Mouse (Mus musculus): ENCODE measurements around the gene Cops9. TPM values are rescaled to one million over a fixed set of nuclear protein-coding genes. Genes with fewer than 3 reads are reported as not detected.

Gene Cops9
- 264 and 268 TPM in 2 replicates for total RNA-seq (2021)
- long read RNA-seq, experiment 1, transcript Cops9-201 (3 exons, 438 nt) = major isoform, 125 of 133 reads
- long read RNA-seq, experiment 1, partial matches to known transcripts = 4 of 133 reads
- long read RNA-seq, experiment 1, other reads (novel, unspliced or antisense) = 2 of 133 reads
- long read RNA-seq, experiment 2, transcript Cops9-201 (3 exons, 438 nt) = major isoform, 125 of 130 reads
- long read RNA-seq, experiment 2, partial matches to known transcripts = 1 of 130 reads
- long read RNA-seq, experiment 2, other reads (novel, unspliced or antisense) = 2 of 130 reads

DNA sequence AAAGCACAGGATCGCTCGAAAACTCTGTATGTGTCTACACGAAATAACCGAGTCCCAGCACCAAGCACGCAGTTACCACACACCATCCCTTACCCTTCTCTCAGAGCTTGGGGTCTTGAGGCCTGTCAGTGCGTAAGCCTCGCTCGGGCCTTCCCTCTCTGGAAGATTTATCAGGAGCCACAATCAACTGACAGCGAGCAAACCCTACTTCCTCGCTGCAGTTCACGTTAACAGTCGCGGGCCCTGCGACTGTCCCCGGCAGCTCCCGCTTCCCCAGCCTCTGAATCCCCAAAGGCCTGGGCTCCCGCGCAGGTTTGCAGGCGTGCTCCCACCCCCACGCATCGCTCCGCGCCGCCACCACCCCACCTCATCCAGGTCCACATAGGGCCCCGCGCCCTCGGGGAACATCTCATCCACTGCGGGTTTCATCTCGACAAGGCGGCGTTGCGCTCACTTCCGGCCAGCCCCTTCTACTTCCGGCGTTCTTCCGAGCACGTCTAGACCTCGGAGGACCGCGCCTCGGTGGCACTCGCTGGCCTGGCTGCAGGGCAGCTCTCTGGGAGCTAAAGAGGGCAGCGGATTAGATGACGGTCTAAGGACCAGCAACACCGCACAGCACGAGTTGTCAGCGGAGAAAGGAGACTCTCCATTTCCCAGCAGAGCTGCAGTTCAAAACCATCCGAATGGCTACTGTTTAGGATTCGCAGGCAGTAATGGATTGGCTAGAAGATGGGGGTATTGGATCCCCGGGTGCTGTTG lies at the start of gene Cops9:
Gene Cops9, minus strand, starts transcription at position 472 of the 759 bp plus-strand sequence.
- peak; percentile 95 for DNase-seq

DNA sequence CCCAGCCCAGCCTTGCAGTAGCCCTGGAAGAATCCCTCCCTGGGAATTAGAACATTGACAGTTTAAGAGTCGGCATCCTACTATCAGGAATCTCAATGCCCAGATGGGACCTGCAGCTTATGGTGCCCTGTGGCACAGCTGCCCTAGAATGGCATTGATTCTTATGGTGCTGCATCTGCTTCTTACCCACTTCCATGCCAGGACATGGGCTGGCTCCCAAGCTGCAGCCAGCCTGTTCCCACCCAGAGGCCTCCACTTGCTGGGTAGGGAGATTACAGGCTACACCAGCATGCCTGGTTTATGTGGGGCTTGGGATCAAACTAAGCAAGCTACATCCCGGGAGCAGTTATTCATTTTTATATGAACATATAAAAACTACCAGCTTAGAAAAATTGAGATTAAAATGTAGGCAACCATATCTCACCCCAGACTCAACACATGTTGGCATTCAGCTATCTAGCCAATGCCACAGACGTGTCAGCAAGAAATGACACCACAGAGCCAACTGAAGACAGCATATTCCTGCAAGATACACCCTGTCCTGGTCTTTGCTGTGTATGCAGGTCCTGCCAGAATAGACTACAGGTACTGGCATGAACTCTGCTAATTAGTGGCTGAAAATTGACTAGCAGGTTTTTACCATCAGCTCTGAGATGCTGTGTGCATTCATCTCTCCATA lies 49.5 kb upstream of the Cops9 start:
- DNase-seq = no peak

DNA sequence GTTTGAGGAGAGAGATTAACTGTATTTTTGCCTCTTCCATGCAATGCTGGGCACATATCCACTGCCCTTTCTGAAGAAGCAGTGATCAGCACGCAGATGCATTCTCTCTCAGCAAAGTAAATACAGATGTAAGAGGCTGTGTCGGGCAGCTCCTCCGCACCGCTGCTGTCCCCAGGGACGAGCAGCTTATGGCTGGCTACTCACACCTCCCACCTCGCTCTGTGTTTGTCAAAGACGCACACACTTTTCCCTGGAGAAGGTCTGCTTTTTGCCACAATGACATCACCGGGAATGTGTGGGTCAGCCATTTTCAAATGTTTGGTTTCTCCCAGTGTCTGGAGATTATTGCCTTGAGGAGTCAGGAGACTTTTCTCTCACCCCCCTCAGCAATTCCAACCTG lies 45.2 kb upstream of the Cops9 start:
- DNase-seq = no peak

DNA sequence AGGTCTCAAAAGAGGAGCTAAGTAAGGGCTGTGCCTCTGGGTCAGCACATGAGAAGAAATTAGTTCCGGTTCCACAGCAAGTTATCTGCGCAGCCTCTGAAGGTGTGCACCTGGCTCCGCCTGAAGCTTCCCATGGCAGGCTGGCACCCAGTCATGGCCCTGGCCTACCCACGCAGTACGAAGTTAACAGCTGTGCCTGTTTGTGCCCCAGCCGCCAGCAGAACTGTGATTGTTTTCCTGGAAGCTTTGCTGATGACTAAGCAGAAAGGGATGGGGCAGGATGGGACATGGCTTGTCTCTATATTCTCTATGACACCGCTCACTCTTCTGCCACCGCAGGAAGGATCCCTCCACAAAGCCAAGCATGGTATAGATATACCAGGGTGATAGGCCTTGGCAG lies 41.4 kb upstream of the Cops9 start:
- no peak for DNase-seq

DNA sequence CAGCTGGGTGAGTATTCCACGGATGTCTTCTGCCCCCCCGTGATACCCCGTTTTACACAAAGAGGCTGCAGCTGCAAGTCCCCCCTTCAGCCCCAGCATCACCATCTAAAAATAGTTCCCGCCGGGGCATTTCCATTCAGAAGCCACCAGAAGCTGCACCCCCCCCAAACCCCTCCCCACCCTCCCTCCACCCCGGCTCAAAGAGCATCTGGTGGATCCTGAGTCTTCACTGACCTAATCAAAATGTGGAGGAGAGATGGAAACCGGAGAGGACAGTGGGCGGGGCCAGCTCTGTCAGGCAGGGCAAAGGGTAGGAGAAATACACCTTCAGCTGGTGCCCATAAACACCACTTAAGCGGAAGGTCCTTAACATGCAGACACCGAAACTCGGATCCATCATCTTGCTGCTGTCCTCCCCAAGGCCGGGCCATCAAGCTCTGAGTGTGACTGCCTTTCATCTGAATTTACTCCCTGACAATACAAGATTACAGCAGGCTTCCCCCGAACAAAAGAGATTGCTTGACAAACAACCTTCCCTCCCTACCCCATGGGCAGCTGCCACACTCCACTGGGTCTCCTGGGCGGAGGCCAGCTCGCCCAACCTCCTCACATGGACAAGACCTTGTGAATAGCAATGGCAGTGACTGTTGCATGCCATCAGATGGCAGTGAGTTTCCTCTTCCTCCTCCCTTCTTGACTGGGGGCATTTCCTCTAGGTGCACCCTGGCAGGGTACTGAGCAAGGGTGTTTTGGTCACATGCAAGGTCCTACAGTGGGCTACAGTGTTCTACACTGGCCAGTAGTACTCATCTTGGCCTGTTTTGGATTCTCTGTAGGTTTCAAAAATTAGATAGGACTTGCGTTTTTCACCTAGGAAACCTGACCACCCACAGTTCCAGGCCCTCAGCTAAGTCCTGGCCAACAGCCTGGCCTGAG lies 39.2 kb upstream of the Cops9 start:
- DNase-seq = peak; percentile 57

DNA sequence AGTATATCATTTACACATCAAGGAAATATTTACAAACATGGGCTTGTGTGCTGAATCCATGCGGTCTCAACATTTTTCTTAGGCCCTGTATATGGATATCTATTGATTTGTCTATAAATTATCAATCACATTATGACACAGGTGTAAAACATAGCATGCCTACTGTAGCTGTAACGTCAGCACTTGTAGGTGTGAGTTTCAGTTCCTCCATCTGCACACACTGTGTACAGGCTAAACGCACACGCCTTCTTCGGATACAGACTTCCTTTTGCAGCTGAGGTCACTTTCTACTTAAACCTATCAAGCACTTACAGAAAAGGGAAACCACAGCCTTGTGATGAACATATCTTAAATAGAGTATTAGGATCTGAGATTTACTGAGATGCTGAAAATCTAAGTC lies 37.0 kb upstream of the Cops9 start:
- DNase-seq = no peak

DNA sequence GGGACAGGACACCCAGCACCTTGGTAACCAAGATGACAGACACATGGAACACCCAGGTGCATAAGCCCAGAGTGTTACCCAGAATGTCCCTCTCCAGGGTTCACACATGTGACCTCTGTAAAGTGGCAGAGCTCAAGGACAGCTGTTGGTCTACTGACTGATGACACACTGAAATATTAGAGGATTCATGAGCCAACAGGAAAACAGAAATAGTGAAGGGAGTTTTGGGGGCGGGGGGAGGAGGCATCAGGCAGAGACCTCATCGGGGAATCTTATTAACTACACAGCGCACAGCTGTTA lies 34.8 kb upstream of the Cops9 start:
- no peak for DNase-seq

DNA sequence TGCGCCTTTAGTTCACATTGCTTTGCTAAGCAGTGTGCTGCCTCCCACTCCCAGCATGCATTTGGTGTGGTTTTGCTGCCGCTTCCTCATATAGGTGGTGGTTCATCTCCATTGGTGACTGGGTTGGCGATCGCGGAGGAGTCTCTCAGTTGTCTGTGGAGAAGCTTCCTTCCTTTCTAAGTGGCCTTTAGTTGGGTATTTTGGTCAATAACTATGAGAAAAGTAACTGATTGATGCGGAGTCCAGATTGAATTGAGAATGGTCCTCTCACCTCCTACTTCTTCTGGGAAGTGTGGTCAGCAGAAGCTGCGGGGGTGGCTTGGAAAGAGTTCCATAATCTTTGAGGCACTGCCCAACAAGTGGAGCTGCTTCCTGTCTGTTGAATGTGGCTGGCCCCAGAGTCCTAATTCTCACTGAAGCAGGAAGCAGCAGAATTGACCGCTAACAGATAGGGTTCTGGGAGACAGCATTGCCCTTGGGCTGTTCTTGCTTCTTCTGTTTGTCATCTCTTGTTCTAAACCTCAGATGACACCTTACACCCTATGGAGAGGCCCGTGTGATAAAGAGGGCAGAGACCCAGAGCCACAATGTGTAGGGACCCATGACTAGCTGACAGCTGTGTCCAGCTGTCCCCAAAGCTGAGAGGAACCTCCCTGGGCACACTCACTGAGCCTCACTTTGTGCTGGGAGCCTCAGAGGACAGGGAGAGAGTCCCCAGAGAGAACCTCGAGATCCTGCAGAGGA lies 34.3 kb upstream of the Cops9 start:
- DNase-seq = no peak

DNA sequence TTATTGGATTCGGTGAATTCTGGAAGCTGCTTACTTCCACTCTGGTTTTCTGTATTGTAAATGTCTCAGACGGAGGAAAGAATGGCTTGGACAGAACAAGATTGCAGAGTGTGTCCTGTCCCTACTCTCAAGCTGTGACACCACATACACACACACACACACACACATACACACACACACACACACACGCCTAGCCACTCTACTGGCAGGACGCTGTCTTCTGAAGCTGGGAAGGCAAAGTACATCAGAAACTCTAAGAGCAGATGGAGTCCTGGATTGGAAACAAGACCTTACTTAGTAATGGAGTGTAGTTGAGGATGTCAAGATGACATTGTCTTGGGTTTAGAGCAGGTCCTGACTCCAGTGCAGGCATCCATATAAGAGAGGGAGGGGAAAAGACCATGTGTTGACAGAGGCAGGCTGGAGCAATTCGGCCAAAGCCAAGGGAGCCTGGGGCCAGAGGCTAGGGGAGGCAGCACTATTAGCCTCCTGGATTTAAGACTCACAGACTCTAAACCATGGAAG lies 31.5 kb upstream of the Cops9 start:
- DNase-seq = no peak

DNA sequence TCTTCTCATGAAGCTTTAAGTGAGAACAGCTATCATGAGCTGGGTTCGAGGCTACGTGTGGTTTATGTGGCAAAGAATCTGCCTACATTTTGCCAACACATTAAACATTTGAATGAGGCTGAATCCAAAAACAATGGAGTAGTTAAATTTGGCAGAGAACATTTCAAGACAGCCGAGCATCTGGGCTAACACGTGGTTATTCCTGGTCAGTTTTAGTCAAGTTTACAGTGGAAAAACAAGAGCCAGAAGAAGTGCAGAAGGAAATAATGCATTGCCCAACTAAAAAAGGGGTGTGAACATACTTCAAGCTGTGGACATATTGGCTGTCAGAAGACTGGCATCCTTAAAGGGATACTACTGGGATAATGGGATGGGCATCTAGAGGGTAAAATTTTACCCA lies 29.5 kb upstream of the Cops9 start:
- DNase-seq = no peak

DNA sequence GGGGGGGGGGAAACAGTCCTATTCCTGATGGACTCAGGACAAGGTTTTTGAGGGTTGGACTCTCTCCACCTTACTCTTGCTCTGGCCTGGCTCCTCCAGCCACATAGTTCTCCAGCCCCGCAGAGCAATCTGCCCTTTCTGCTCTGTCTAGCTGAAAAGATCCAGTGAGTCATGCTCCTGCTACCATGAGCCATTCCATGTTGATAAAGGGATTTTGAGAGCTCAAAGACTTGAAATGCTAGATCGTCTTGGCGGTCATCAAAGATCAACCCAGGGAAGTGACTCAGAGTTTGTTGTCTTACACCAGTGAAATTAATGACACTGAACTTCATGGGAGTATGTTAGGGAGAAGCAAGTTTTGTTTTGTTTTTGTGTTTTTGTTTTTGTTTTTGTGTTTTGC lies 27.6 kb upstream of the Cops9 start:
- DNase-seq = no peak

DNA sequence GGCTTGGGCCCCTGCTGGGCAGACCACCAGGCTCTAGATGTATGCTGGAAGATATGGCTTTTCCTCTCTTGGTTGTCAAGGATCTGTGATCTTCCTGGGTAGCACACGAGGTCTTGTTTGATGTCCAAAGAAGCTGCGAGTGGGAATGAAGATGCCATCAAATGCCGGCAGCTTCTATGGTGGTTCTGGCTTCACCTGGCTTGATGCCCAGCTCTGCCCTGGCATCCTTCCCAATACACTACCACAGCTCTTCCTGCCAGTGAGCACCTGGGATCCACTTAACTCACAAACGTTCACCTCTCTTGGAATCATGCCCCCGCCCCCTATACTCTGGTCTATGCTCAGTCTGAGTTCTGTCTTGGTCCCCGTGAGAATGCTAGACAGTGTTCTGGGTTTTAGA lies 25.3 kb upstream of the Cops9 start:
- DNase-seq = peak; percentile 41

DNA sequence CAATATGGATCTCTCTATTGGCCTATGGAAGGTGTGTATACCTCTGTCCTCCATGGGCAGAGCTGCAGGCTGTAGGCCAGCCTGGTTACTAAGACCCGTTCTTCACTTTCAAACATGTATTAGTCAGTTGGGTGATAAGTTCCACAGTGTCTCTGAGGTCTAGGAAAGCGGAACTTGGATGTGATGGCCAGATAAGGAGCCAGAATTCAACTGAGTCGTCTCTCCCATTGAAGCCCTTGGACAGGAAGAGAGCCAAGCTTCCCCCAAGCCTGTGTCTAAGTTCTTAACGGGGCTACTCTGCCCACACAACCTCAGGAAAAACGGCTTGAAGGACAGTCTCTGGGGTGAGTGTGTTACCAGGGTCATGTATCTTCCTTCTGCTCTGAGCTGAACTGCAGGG lies 17.6 kb upstream of the Cops9 start:
- no peak for DNase-seq

DNA sequence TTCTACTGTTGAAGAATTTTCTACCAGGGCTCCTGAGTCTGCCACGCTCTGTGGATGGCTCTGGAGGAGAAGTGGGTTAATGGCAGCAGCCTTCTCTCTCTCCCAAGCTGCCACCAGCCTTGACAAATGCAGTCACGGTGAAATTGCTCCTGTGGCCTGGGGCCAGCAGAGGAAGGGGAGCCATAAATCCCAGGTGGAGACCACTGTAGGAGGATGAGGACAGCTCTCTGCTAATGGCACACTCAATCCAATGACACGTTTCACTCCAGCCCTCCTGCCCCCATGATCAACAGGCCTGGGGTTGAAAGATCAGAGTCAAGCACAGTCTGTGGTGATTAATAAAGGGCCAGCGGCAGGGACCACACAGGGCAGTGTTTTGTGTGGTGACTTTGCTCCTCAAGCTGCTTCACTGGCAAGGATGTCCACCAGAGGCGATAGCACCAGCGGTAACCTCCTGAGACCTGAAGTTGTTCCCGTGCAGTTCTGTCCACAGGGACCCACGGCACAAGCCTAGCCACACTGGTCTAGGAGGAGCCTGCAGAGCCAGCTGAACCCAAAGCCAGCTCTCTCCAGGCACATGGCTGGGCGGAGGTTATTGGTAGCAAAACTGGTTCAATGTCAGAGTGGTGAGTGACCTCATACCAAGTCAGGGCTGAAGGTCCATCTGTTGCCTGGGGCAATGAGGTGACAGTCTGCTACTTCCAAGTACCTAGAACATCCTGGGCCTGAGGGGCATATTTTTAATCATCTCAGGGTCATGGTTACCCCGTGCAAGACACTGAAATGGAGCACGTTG lies 15.4 kb upstream of the Cops9 start:
- DNase-seq = peak; percentile 44

DNA sequence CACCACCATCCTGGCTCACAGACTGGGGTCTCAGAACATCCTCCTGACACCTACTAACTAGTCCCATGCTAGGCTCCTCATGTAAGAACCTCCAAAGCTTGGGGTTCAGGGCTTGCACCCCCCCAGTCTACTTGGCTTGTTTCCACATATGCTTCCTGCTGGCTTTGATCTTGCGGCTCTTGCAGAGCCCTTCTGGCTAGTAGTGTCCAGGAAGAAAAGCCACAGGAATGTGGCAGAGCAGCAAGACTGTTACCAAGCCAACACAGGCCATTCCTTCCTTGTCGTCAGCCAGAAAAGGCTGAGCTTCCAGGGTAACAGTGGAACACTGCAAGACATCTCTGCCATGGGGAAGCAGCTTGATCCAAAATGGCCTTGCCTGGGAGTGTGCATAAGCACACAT lies 12.9 kb upstream of the Cops9 start:
- no peak for DNase-seq

DNA sequence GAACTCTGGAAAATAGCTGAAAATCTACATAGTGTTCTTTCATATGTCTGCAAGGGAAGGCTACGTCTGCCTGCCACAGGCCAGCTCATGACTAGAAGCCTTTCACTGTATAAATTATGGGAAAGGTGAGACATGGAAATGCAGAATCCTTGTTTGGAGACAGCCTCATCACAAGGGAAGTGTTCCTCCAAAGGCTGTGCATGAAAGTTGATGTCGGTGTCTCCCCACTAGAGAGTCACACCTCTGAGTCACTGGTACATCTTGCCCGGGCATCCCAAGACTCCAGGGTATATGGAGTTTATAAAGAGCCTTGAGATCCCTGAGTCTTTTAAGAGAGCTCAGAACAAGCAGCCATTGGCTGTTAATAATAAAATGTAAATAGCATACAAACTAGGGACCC lies 11.4 kb upstream of the Cops9 start:
- no peak for DNase-seq

DNA sequence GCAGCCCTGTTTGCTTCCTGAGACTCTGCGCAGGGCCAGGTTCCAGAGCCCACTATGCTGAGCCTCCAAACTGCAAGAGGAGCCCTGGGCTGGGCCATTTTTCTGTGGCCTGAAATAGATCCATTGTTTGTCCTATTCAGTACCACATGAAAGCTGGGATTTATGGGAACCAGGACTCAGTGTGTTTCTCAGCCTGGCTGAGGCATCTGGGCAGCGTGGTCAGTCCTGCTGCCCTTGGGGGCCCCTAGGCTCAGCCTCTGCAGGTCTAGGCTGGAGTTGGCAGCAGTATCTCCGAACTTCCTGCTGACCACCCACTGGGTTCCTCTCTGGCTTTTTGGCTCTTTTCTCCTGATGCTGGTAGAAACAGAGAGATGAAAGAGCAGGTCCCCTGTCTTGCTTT lies 9.7 kb upstream of the Cops9 start:
- no peak for DNase-seq

DNA sequence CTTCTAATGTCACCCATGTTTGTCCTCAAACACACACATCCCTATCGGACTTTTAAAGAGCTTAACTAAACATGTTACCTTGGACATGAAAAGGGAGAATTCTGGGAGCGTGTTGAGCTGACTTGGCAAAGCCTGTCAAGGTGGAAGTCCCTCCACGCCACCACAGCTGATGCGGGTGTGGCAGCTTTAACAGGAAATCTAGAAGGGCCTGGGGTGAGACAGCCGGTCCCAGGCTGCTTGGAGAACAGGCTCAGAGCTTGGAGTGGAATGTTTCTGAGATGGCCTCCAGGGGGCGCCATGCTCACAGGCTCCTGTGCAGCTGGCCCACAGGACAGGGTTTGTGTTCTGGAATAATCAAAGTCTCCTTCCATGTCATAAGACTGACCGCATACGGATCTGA lies 6.9 kb upstream of the Cops9 start, which contains the start of gene Otos:
Gene Otos, minus strand, starts transcription at position 169 of the 400 bp plus-strand sequence.
- DNase-seq = peak; percentile 85

DNA sequence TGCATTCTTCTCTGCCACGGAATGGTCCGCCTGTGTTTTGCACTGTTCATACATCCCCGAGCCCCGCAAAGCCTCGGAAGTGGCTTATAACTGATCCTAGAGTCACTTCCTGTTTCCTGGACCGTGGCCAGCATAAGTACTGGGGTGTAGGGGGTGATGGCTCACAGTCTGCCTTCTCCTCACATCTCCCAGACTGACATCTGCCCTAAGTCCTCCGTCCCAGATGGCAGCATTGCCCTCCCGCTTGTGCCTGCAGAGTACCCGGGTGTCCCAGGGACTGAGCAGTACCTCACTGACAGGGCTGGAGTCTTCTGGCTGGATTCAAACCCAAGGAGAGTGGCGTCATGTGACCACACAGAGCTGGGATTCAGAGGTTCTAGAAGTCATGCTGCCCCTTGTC lies 6.4 kb upstream of the Cops9 start:
- no peak for DNase-seq

DNA sequence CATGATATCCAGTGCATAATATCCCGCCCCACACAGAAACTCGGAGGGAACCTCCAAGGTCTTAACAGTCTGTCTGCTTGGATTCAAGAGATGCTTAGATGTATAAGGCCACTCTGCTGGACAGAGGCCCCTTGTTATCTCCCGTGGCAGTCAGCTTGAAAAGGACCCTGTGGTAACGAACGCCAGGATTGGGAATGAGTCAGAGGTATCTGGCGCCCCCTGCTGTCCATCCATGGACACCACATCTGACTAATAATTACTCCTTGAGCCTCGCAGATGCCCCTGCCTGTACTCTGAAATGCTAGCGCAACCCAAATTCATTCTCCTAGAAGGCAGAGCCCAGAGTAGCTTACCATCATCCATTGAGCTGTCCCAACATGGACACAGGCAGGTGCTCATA lies 6.0 kb upstream of the Cops9 start:
- DNase-seq = peak; percentile 85

DNA sequence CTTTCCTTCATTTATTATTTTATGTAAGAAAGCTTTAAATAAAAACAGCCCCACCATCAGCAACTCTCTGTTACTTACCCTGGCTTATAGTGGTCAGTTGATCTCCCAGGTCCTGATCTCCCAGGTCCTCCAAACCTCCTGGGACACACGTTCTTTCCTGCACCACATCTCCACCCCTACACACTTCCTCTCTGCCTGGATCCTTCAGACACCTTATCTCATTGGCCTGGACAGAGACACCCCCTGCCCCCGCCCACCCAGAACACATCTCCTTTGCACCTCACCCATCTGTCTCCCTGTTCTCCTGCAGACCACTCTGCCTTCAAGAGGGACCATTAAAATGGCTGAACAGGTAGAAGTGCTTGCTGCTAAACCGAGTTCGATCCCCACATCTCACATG lies 5.2 kb upstream of the Cops9 start:
- DNase-seq = no peak

Measured in adrenal gland, postnatal 14 days (tissue).